ENCODE assay signal across 8 mouse cellular contexts in the genomic region with DNA sequence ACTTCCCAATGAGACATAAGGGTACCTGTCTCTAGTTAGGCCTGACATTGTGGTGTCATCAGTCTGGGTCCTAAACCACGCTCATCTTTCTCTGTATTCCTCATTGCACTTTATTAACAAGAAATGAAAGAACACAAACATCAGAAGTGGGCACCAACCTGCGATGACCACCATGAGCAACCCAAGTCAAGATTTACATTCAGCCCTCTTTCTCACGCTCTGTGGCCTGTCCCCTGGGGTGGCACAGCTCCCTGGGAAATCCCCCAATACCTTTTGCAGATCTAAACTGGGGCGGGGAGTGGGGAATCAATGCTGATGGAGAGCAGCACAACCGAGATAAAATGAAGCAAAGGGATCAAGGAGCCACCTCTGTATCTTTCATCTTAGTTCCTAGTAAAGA. TPM values are rescaled to one million over a fixed set of nuclear protein-coding genes. Genes with fewer than 3 reads are reported as not detected.
DNase-seq lines count a peak whose midpoint lies in the region; ATAC-seq and TF ChIP-seq lines count a peak whose summit lies in the region.

No protein-coding gene starts in this region.

- no peak overlapping the region for H3K27ac ChIP-seq in heart, embryonic 13.5 days (replicated peaks)
- 0 out of 2 replicates have a peak overlapping the region, but pooled peaks have one; percentile 28 for H3K27ac ChIP-seq in cortical plate, adult 2 months (ENCODE audit: insufficient read depth, low read length)
- H3K27ac ChIP-seq in intestine, embryonic 16.5 days (ENCODE audit: low read length), result no peak overlapping the region
- peak overlapping the region; percentile 72; the same call in 1 of the 2 replicates for H3K27ac ChIP-seq in neural tube, embryonic 13.5 days (replicated peaks)

- H3K27me3 ChIP-seq in heart, embryonic 13.5 days (replicated peaks), result 0 out of 2 replicates have a peak, but pooled peaks cover 7% of the 10 kb centered on the region
- H3K27me3 ChIP-seq in intestine, embryonic 16.5 days (replicated peaks; ENCODE audit: control insufficient read depth, insufficient read depth, low read length), result no peaks in the 10 kb centered on the region; the same call in 1 of the 2 replicates
- H3K27me3 ChIP-seq in neural tube, embryonic 13.5 days, result no peaks in the 10 kb centered on the region

- 14% methylated on average over 5 of the region's 5 CpGs for WGBS in heart, embryonic 13.5 days
- WGBS in intestine, embryonic 16.5 days, result 27% methylated on average over 5 of the region's 5 CpGs
- WGBS in neural tube, embryonic 13.5 days, result 19% methylated on average over 5 of the region's 5 CpGs

- ATAC-seq in heart, embryonic 13.5 days (ENCODE audit: extremely low read depth, insufficient number of reproducible peaks, low FRiP score, low TSS enrichment), result no peak
- no peak for ATAC-seq in intestine, embryonic 16.5 days
- ATAC-seq in neural tube, embryonic 13.5 days (ENCODE audit: low read depth), result no peak

- H3K36me3 ChIP-seq in heart, embryonic 13.5 days, result no peaks in the 10 kb centered on the region
- no peaks in the 10 kb centered on the region for H3K36me3 ChIP-seq in intestine, embryonic 16.5 days (ENCODE audit: control insufficient read depth, insufficient read depth, low read length)
- H3K36me3 ChIP-seq in neural tube, embryonic 13.5 days, result no peaks in the 10 kb centered on the region

- H3K4me2 ChIP-seq in heart, embryonic 13.5 days, result peak overlapping the region; percentile 70
- peak overlapping the region; percentile 78 for H3K4me2 ChIP-seq in intestine, embryonic 16.5 days (ENCODE audit: low read depth, low read length)
- H3K4me2 ChIP-seq in neural tube, embryonic 13.5 days, result peak overlapping the region; percentile 59

- peak overlapping the region; percentile 82 for H3K9ac ChIP-seq in heart, embryonic 13.5 days
- no peak overlapping the region for H3K9ac ChIP-seq in intestine, embryonic 16.5 days (ENCODE audit: low read depth, low read length)
- peak overlapping the region; percentile 74 for H3K9ac ChIP-seq in neural tube, embryonic 13.5 days

- intact Hi-C loops in heart, postnatal 36 days (cut with DNase I), result no loop called here

- peak overlapping the region; percentile 69 for H3K4me3 ChIP-seq in heart, embryonic 13.5 days
- peak overlapping the region; percentile 100 for H3K4me3 ChIP-seq in cortical plate, adult 2 months (ENCODE audit: insufficient read depth, low read length)
- peak overlapping the region; percentile 61; the same call in 1 of the 2 replicates for H3K4me3 ChIP-seq in intestine, embryonic 16.5 days (ENCODE audit: low read length)
- peak overlapping the region; percentile 61 for H3K4me3 ChIP-seq in neural tube, embryonic 13.5 days

- no peak for DNase-seq in heart, postnatal 36 days
- DNase-seq in CD4-positive helper T cell, adult 2 months (ENCODE audit: low read depth, low spot score), result peak; percentile 44
- no peak for DNase-seq in adipocyte (ENCODE audit: low spot score)
- no peak for DNase-seq in adrenal gland, postnatal 36 days

- no peaks in the 10 kb centered on the region for H3K4me1 ChIP-seq in heart, embryonic 13.5 days
- no peaks in the 10 kb centered on the region for H3K4me1 ChIP-seq in cortical plate, adult 2 months (ENCODE audit: control insufficient read depth, insufficient read depth, low read length)
- H3K4me1 ChIP-seq in intestine, embryonic 16.5 days (ENCODE audit: control insufficient read depth, insufficient read depth, low read length), result no peaks in the 10 kb centered on the region
- no peaks in the 10 kb centered on the region for H3K4me1 ChIP-seq in neural tube, embryonic 13.5 days (replicated peaks)

- TF ChIP-seq CTCF in cortical plate, adult 2 months (IDR thresholded peaks at IDR 0.05; ENCODE audit: extremely low read depth, insufficient read depth, low read length), result no peak

- H3K9me3 ChIP-seq in heart, embryonic 13.5 days, result no peaks in the 10 kb centered on the region
- H3K9me3 ChIP-seq in intestine, embryonic 16.5 days (ENCODE audit: control insufficient read depth, low read length), result no peaks in the 10 kb centered on the region
- no peaks in the 10 kb centered on the region for H3K9me3 ChIP-seq in neural tube, embryonic 13.5 days

- TF ChIP-seq POLR2A in cortical plate, adult 2 months (IDR thresholded peaks at IDR 0.05; ENCODE audit: extremely low read depth, insufficient read depth, low read length), result no peak

RNA-seq across cellular contexts. Expression of a gene that starts 0.9 kb away (rescaled TPM):
- 4.3 and 4.9 TPM in 2 replicates for polyA plus RNA-seq in heart, embryonic 13.5 days (2015; fragmentation: Nextera tagmentation; extraction: Ambion mirVana)
- total RNA-seq in heart, postnatal 36 days (2021), result 1 to 10 TPM; 3.9 to 4.0 TPM
- 12.6 and 13.7 TPM in 2 replicates for polyA plus RNA-seq in cortical plate, adult 2 months (2012; rRNA removed)
- 0.46 and 0.50 TPM in 2 replicates for polyA plus RNA-seq in intestine, embryonic 16.5 days (2015; fragmentation: Nextera tagmentation; extraction: Ambion mirVana)
- 6.9 and 7.1 TPM in 2 replicates for polyA plus RNA-seq in neural tube, embryonic 13.5 days (2015; fragmentation: Nextera tagmentation; extraction: Ambion mirVana)
- total RNA-seq in adrenal gland, postnatal 36 days (2021), result 10 to 100 TPM; 20.0 to 33.1 TPM

Comparison
In these comparisons a context has a peak if more than half of its experiments do, and no peak if none do; other contexts are left out.
1. H3K27ac ChIP-seq: peak in cortical plate, adult 2 months (single experiment) and neural tube, embryonic 13.5 days (single experiment); none in heart, embryonic 13.5 days (single experiment) and intestine, embryonic 16.5 days (single experiment).
2. Peak in every context shown above with its lines, with median percentiles within 50 percentile points of each other: H3K4me2 ChIP-seq and H3K4me3 ChIP-seq.